26 mouse cellular contexts compared by ENCODE assay signal in the genomic region with DNA sequence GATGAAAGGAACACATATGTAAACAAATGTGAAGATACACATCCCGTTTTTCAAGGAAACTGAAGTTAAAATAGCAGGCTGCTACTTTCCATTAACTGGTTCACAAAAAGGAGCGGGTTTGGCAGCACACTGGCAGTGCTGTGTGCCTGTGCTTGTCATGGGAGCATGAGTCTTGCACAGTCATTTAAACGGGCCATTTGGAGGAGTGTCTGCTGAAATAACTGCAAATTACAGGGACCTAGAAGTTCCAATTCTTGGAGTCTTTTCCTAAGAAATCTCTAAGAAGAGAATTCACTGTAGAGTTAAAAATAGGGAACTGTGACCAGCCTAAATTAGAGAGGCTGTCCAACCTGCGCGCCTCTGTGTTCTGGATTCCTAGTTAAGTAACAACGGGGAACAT.
A peak's percentile ranks its signal among the peaks of the same experiment; 100 is the strongest.
DNase-seq lines count a peak whose midpoint lies in the region; ATAC-seq and TF ChIP-seq lines count a peak whose summit lies in the region.
"Had no signal": no experiment of that assay in that cellular context is flagged by ENCODE, and none has a peak within 500 bp of the region (broad histone marks: within the 10 kb centered on the region; RNA-seq: fewer than 3 reads in every experiment).

No protein-coding gene starts in this region.

- ATAC-seq in lung, postnatal 0 days, result no peak
- ATAC-seq: forebrain, embryonic 13.5 days; inflammation-experienced regulatory T-cells, adult 6 months; midbrain, embryonic 15.5 days had no signal

- no peaks in the 10 kb centered on the region for H3K9me3 ChIP-seq in lung, postnatal 0 days (ENCODE audit: low read length)
- H3K9me3 ChIP-seq: forebrain, embryonic 13.5 days; G1E; hindbrain, embryonic 10.5 days; hindbrain, embryonic 15.5 days; limb, embryonic 12.5 days; liver, embryonic 15.5 days; neural tube, embryonic 15.5 days had no signal

- no peak overlapping the region for H3K4me3 ChIP-seq in lung, postnatal 0 days (ENCODE audit: low read depth, low read length)
- no peak overlapping the region for H3K4me3 ChIP-seq in lung, adult 2 months (replicated peaks; ENCODE audit: extremely low read depth, low read depth, low read length)
- H3K4me3 ChIP-seq in testis, adult 2 months (ENCODE audit: control insufficient read depth, low read depth, low read length), result peak overlapping the region; percentile 39; the same call in 1 of the 2 replicates
- H3K4me3 ChIP-seq: forebrain, embryonic 13.5 days; hindbrain, embryonic 10.5 days; hindbrain, embryonic 15.5 days; limb, embryonic 12.5 days; liver, embryonic 15.5 days; midbrain, embryonic 15.5 days; neural tube, embryonic 15.5 days had no signal

- no peaks in the 10 kb centered on the region for H3K4me1 ChIP-seq in lung, postnatal 0 days (ENCODE audit: insufficient read depth, low read depth, low read length)
- H3K4me1 ChIP-seq in lung, adult 2 months (ENCODE audit: control insufficient read depth, insufficient read depth, low read length), result no peaks in the 10 kb centered on the region
- H3K4me1 ChIP-seq in testis, adult 2 months (ENCODE audit: control insufficient read depth, insufficient read depth, low read length), result no peaks in the 10 kb centered on the region
- H3K4me1 ChIP-seq: hindbrain, embryonic 10.5 days; limb, embryonic 12.5 days; liver, embryonic 15.5 days had no signal

- no peak overlapping the region for H3K27ac ChIP-seq in lung, postnatal 0 days (ENCODE audit: low read length)
- no peak overlapping the region for H3K27ac ChIP-seq in testis, adult 2 months (ENCODE audit: control insufficient read depth, insufficient read depth, low read depth, low read length)
- H3K27ac ChIP-seq: forebrain, embryonic 13.5 days; hindbrain, embryonic 10.5 days; hindbrain, embryonic 15.5 days; limb, embryonic 12.5 days; liver, embryonic 15.5 days; macrophage; midbrain, embryonic 15.5 days; neural tube, embryonic 15.5 days had no signal

- no peak for TF ChIP-seq EP300 in lung, postnatal 0 days (IDR thresholded peaks at IDR 0.05)

- no peak for TF ChIP-seq POLR2A in lung, adult 2 months (IDR thresholded peaks at IDR 0.05; ENCODE audit: borderline replicate concordance, extremely low read depth, low read depth, low read length)
- TF ChIP-seq POLR2A in testis, adult 2 months (IDR thresholded peaks at IDR 0.05; ENCODE audit: control insufficient read depth, low read depth, low read length), result no peak

- no peaks in the 10 kb centered on the region for H3K36me3 ChIP-seq in lung, postnatal 0 days (ENCODE audit: insufficient read depth, low read length)
- H3K36me3 ChIP-seq in testis, adult 2 months (ENCODE audit: control insufficient read depth, insufficient read depth, low read length), result no peaks in the 10 kb centered on the region
- H3K36me3 ChIP-seq: G1E; hindbrain, embryonic 10.5 days; hindbrain, embryonic 15.5 days; limb, embryonic 12.5 days; liver, embryonic 15.5 days; midbrain, embryonic 15.5 days; neural tube, embryonic 15.5 days had no signal

- no peaks in the 10 kb centered on the region; the same call in 1 of the 2 replicates for H3K27me3 ChIP-seq in lung, postnatal 0 days (replicated peaks; ENCODE audit: insufficient read depth, low read length)
- no peaks in the 10 kb centered on the region for H3K27me3 ChIP-seq in testis, adult 2 months (ENCODE audit: control insufficient read depth, insufficient read depth, low read length)
- H3K27me3 ChIP-seq: forebrain, embryonic 13.5 days; hindbrain, embryonic 15.5 days; limb, embryonic 12.5 days; liver, embryonic 15.5 days; midbrain, embryonic 15.5 days; neural tube, embryonic 15.5 days had no signal

- peak; percentile 23 to 45 for DNase-seq in frontal cortex, adult 2 months (ENCODE audit: extremely low spot score in 1 of 2, low spot score in 1 of 2)
- no peak for DNase-seq in frontal cortex, postnatal 10 days (ENCODE audit: low spot score in 2 of 2)
- DNase-seq in lung, postnatal 0 days (ENCODE audit: low spot score), result peak; percentile 8
- DNase-seq in lung, adult 2 months, result no peak
- DNase-seq in testis, postnatal 10 days (ENCODE audit: low spot score), result no peak
- DNase-seq in spleen, postnatal 14 days (ENCODE audit: low spot score in 2 of 2), result no peak
- DNase-seq: adrenal gland, adult 8-10 months; cerebellum, adult 9-10 months; cerebellum, postnatal 36 days; gastrocnemius, postnatal 10 days; heart, postnatal 14 days; kidney, adult 11 months; kidney, postnatal 4 days; retina, postnatal 1 day; thymus, postnatal 4 days had no signal

- no peak for TF ChIP-seq CTCF in lung, postnatal 0 days (IDR thresholded peaks at IDR 0.05)
- no peak for TF ChIP-seq CTCF in lung, adult 2 months (IDR thresholded peaks at IDR 0.05; ENCODE audit: insufficient read depth, low read length)
- no peak for TF ChIP-seq CTCF in testis, adult 2 months (IDR thresholded peaks at IDR 0.05; ENCODE audit: control insufficient read depth, insufficient read depth, insufficient replicate concordance, low read depth, low read length)

- H3K4me2 ChIP-seq in lung, postnatal 0 days (replicated peaks; ENCODE audit: low read depth, low read length), result no peak overlapping the region
- H3K4me2 ChIP-seq: forebrain, embryonic 13.5 days; hindbrain, embryonic 15.5 days; limb, embryonic 12.5 days; liver, embryonic 15.5 days; midbrain, embryonic 15.5 days; neural tube, embryonic 15.5 days had no signal

- H3K9ac ChIP-seq in lung, postnatal 0 days (replicated peaks; ENCODE audit: low read depth), result no peak overlapping the region
- H3K9ac ChIP-seq: forebrain, embryonic 13.5 days; hindbrain, embryonic 15.5 days; limb, embryonic 12.5 days; liver, embryonic 15.5 days; midbrain, embryonic 15.5 days; neural tube, embryonic 15.5 days had no signal

- 58% methylated on average over 6 of the region's 6 CpGs for WGBS in lung, postnatal 0 days
- WGBS in lung, adult 2 months, result 57% methylated on average over 6 of the region's 6 CpGs

Comparison
In these comparisons a context has a peak if more than half of its experiments do, and no peak if none do; other contexts are left out.
1. DNase-seq: peak in frontal cortex, adult 2 months (2 of 2) and lung, postnatal 0 days (single experiment); none in frontal cortex, postnatal 10 days (0 of 2), lung, adult 2 months (single experiment), testis, postnatal 10 days (single experiment) and spleen, postnatal 14 days (0 of 2).